Mouse (Mus musculus) bone marrow, adult 2 months (tissue): ENCODE results near the gene Ampd3.

Source experiments
- CTCF ChIP-seq: fragments of 200-500 bp; IDR thresholded peaks from 2 replicates; pipeline ENCODE4 v1.5.1; 2011; ENCODE audit warnings: low read length, control low read depth; ENCODE audit not compliant: control insufficient read depth, insufficient read depth
- POLR2A ChIP-seq: fragments of 200-500 bp; IDR thresholded peaks from 2 replicates; pipeline ENCODE4 v1.6.1; 2011; ENCODE audit warnings: low read depth, mild to moderate bottlenecking, control low read depth, low read length, borderline replicate concordance; ENCODE audit not compliant: control insufficient read depth

- no peak for TF ChIP-seq POLR2A
- TF ChIP-seq CTCF = no peak
These were observed 13.3 kb downstream of the Ampd3 start for GRCm38 (mm10) chr7:110781231-110781711.
